Mouse (Mus musculus): ENCODE measurements around the gene Exosc9. TPM values are rescaled to one million over a fixed set of nuclear protein-coding genes. Genes with fewer than 3 reads are reported as not detected.

Gene Exosc9
- polyA plus RNA-seq (2015; fragmentation: Nextera tagmentation; extraction: Ambion mirVana), result 63.6 and 65.1 TPM in 2 replicates

DNA sequence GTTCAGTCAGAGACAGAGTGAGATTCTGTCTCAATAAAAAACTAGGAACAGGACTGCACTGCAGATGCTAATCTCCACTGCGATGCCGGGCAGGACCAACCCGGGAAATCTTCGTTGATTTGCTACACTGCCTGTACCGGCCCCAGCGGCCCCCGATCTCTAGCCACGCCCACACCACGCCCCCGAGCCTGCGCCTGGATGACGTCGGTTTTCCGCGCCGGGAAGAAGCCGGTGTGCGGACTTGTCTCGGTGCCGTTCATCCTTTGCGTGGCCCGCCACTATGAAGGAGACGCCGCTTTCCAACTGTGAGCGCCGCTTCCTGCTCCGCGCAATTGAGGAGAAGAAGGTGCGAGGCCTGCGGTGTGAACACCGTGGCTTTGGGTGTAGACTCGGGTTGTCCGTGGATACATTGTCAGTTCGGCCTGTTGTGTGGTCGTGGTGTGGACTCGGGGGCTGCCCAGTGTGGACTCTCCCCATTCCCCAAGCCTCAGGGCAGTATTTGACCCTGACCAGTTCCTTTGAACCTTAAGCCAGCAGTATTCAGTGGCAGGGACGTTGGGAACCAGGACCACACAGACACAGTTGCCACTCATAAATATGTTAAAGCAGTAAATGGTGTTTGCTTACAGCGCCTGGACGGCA, at the start of gene Exosc9:
TSS of gene Exosc9 (plus strand) at position 201 of the 642 bp plus-strand sequence.
- under 1% methylated on average over 39 of the region's 39 CpGs for WGBS
- peaks cover 5% of the 10 kb centered on the region; the same call in 1 of the 2 replicates for H3K4me1 ChIP-seq (replicated peaks)
- peaks cover 16% of the 10 kb centered on the region for H3K36me3 ChIP-seq
- no peaks in the 10 kb centered on the region for H3K27me3 ChIP-seq (replicated peaks)
- peak within 1 kb of the TSS; percentile 78 for H3K4me3 ChIP-seq (replicated peaks)
- H3K9ac ChIP-seq, result peak within 1 kb of the TSS; percentile 70
- no peaks in the 10 kb centered on the region for H3K9me3 ChIP-seq
- peak within 1 kb of the TSS; percentile 63 for H3K4me2 ChIP-seq (replicated peaks)
- H3K27ac ChIP-seq, result 0 out of 2 replicates have a peak within 1 kb of the TSS, but pooled peaks have one; percentile 0
- peak; percentile 97 for ATAC-seq

DNA sequence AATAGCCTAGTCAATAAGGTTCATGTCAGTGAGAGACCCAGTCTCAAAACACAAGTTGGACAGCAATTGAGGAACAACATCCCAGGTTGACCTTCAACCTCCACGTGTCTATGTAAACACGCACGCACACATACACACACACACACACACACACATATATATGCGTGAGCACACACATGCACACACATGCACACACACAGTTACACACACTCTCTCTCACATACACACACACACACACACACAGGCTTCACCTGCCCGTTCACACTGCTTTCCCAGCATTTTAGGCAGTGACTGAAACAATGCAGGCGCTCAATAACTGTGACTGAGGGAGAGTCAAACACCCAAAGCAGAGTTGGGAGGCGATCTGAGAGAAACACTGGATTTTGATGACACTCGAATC, 47.1 kb upstream of the Exosc9 start:
- Histone ChIP-seq H3K36me3 (no peaks in the 10 kb centered on the region), H3K27me3 (replicated peaks) (no peaks in the 10 kb centered on the region), H3K4me2 (replicated peaks) (no peak overlapping the region), H3K4me3 (replicated peaks) (no peak overlapping the region), H3K4me1 (replicated peaks) (no peaks in the 10 kb centered on the region), H3K27ac (no peak overlapping the region), H3K9me3 (no peaks in the 10 kb centered on the region), H3K9ac (no peak overlapping the region)
- 83% methylated on average over 8 of the region's 8 CpGs for WGBS
- ATAC-seq, result no peak

DNA sequence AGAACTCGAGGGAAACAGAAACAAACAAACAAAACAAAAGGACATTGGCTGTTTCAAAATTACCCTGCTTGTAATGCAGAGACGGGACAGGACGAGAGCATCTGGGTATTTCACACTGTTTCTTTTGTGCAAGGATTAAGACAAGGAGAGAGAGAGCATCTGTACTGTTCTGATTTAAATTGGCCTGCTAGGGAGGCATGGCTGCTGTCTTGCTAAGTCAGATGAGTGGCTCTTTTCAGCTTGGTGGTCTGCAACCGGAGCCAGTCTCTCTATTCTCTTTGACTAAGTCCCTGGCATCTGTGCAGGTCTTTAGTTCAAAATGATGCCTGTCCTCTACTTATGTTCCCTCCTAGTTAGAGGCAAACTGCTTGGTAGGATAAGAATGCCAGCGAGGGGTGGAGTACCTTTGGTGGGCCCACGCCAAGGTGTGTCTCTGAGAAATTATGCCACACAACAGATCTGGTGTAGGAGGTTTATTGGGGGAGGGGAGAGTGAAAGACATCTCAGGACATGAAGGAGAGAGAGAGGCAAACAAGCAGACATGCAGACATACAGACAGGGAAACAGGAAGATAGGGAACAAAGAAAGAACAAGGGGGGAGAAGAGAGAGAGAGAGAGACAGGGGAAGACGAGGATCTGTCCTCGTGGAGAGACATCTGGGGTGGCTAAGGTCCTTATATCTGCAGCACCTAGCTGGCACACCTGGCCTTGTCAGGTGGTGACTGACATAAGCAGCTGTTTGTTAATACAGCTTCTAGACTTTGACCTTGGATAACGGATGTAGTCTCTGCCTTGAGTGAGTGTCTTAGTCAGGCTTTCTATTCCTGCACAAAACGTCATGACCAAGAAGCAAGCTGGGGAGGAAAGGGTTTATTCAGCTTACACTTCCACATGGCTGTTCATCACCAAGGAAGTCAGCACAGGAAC, 46.3 kb upstream of the Exosc9 start:
- WGBS, result 64% methylated on average over 10 of the region's 10 CpGs
- Histone ChIP-seq H3K27me3 (replicated peaks) (no peaks in the 10 kb centered on the region), H3K27ac (no peak overlapping the region), H3K36me3 (no peaks in the 10 kb centered on the region), H3K4me2 (replicated peaks) (no peak overlapping the region), H3K4me3 (replicated peaks) (no peak overlapping the region), H3K9me3 (no peaks in the 10 kb centered on the region), H3K9ac (no peak overlapping the region), H3K4me1 (replicated peaks) (no peaks in the 10 kb centered on the region)
- ATAC-seq, result peak; percentile 70

DNA sequence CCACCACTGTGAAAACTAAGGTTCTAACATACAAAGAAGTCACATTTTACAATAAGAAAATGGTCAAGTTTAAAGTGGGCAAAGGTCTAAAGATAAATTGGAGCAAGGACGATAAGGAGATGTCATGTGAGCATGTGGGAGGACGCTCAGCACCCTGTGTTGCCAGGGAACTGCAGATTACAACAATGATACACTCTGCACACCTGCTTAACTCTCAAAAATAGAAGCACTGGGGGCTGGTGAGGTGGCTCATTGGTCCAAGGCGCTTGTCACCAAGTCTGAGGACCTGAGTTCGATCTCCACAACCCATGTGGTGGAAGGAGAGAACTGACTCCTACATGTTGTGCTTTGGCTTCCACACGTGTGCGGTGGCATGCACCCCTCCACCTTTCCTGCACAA, 40.9 kb upstream of the Exosc9 start:
- H3K36me3 ChIP-seq, result no peaks in the 10 kb centered on the region

DNA sequence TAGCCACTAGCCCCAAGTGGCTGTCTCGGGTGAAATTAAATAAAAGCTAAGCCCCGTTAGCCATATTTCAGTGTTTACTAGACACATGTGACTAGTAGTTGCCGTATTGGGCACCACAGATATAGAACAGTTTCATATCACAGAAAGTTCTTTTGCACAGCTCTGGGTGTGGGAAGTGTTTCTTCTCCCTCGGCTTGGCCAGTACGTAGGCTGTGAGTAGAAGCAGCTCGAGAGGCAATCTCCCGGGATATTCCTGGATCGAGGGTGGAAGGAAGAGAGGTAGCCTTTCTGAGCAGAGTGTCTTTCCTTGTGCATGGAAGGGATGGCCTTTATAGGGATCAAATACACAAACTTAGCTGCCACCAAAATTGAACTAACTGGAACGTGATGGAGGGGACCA, 36.2 kb upstream of the Exosc9 start:
- H3K9ac ChIP-seq, result no peak overlapping the region
- H3K36me3 ChIP-seq, result no peaks in the 10 kb centered on the region
- H3K27me3 ChIP-seq (replicated peaks), result peaks cover 10% of the 10 kb centered on the region; the same call in 1 of the 2 replicates
- 87% methylated on average over 9 of the region's 9 CpGs for WGBS
- H3K9me3 ChIP-seq, result no peaks in the 10 kb centered on the region
- no peak overlapping the region for H3K4me3 ChIP-seq (replicated peaks)
- H3K27ac ChIP-seq, result no peak overlapping the region
- peaks cover 3% of the 10 kb centered on the region for H3K4me1 ChIP-seq (replicated peaks)
- H3K4me2 ChIP-seq (replicated peaks), result no peak overlapping the region
- no peak for ATAC-seq

More for the DNA sequence above, 40.9 kb upstream of the Exosc9 start:
- 67% methylated on average over 6 of the region's 6 CpGs for WGBS
- no peaks in the 10 kb centered on the region for H3K27me3 ChIP-seq (replicated peaks)
- peak; percentile 89 for ATAC-seq
- no peaks in the 10 kb centered on the region for H3K9me3 ChIP-seq
- H3K4me3 ChIP-seq (replicated peaks), result no peak overlapping the region
- no peak overlapping the region for H3K9ac ChIP-seq
- H3K27ac ChIP-seq, result no peak overlapping the region
- no peaks in the 10 kb centered on the region for H3K4me1 ChIP-seq (replicated peaks)
- H3K4me2 ChIP-seq (replicated peaks), result no peak overlapping the region

DNA sequence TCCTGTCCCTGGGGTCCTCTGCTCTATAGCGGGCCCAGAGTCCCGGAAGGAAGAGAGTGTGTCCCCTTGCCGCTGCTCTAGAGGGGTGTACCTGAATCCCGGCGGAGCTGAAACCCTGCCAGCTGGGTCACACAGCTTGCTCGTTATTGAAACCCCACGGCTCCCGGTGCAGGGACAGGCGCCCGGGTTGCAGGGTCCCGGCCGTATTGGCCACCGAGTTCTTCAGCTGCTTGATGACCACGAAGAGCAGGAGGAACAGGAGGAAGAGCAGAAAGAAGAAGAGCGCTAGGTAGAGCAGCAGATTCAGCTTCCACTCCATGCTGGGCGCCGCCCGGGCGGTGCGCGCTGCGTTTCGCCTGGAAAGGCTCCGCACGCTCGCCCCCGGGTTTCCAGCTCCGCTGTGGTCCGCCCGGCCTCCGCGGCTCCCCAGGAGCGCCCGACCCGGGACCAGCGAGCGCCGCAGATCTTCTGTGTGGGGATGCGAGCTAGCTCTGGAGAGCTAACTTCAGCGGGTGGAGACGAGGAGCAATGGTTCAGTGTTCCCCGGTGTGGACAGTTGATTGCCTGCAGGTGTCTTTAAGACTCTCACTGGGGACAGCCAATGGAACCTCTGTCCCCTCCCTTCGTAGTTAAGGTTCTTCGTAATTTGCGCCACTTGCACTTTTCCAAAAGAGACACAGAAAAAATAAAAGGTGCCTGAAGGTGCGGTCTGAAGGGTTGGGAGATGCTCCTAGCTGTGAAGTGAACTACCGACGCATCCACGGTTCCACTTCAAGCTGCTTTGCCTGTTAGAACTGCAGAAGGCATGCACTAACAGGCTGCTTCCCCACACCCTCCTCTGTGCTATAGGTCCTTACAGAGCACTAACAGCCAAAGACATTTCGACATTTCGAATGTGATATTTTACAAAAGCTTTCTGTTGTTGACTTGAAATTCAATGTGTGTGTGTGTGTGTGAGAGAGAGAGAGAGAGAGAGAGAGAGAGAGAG, 31.0 kb upstream of the Exosc9 start, which contains the start of gene Gm11549:
TSS of gene Gm11549 (minus strand) at position 741 of the 988 bp plus-strand sequence.
- H3K27me3 ChIP-seq (replicated peaks), result peaks cover 22% of the 10 kb centered on the region
- peak within 1 kb of the TSS; percentile 45 for H3K9ac ChIP-seq
- H3K27ac ChIP-seq, result no peak within 1 kb of the TSS

DNA sequence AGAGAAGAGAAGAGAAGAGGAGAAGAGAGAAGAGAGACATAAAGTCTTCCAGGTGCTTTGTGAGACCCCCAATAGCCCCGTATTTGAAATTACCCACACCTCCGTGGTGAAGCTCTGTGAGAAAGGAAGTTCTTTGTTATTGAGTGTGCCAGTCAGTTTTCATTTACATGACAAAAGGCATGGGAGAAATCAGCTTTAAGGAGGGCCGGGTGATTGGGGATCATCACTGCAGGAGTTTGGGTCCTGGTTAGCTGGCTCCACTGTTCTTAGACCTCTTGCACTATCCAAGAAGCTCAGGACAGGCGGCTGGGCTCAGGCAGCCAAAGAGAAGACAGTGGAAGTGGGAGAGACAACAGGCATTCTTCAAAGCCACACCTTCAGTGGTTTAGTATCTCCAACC, 30.3 kb upstream of the Exosc9 start:
- Histone ChIP-seq H3K4me1 (replicated peaks) (peaks cover 3% of the 10 kb centered on the region), H3K27me3 (replicated peaks) (peaks cover 22% of the 10 kb centered on the region), H3K9ac (no peak overlapping the region), H3K4me2 (replicated peaks) (no peak overlapping the region), H3K27ac (no peak overlapping the region), H3K4me3 (replicated peaks) (no peak overlapping the region), H3K36me3 (no peaks in the 10 kb centered on the region), H3K9me3 (no peaks in the 10 kb centered on the region)
- 27% methylated on average over 4 of the region's 4 CpGs for WGBS
- no peak for ATAC-seq

More for the DNA sequence above, 31.0 kb upstream of the Exosc9 start, which contains the start of gene Gm11549:
- ATAC-seq, result peak; percentile 70
- peaks cover 3% of the 10 kb centered on the region for H3K4me1 ChIP-seq (replicated peaks)
- WGBS, result 1% methylated on average over 51 of the region's 51 CpGs
- peak within 1 kb of the TSS; percentile 43 for H3K4me3 ChIP-seq (replicated peaks)
- no peaks in the 10 kb centered on the region for H3K9me3 ChIP-seq
- no peaks in the 10 kb centered on the region for H3K36me3 ChIP-seq
- peak within 1 kb of the TSS; percentile 91 for H3K4me2 ChIP-seq (replicated peaks)

DNA sequence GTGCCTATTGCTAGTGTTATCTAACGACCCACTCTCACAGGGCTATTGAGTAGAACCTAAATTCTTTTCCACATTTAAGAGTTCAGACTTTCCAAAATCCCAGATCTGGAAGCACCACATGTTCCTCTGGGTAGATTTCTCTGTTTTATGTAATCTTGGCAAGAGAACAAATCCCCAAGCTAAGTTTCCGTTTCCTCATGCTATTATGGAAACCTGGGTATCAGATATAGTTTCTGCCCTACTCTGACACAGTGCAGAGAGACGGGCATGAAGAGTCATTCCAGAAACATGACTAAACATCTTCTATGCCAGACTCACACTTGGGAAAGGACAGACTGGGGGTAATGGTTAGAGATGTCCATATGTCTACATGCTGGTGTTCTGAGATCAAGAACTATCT, 27.9 kb upstream of the Exosc9 start:
- WGBS, result 69% methylated on average over 3 of the region's 3 CpGs
- Histone ChIP-seq H3K36me3 (no peaks in the 10 kb centered on the region), H3K9me3 (no peaks in the 10 kb centered on the region)

DNA sequence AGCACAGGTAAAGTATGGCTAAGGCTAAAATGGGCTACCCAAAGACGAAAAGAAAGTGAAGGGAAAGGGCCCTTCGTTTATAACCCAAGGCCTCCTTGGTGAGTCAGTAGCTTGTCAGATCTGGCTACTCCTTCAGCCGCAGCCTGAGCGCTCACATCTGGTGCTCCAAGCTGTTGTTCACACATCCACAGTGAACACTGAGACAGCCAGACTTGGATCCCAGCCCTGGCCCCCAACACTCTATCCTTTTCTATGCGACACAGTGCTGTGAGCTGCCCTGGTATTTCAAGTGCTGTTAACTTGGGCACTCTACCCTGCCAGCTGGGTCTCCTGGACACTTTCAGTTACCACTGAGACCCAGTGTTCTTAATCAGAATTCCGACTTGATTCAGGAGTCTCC, 22.1 kb upstream of the Exosc9 start:
- H3K9ac ChIP-seq, result no peak overlapping the region
- H3K4me2 ChIP-seq (replicated peaks), result no peak overlapping the region
- H3K4me3 ChIP-seq (replicated peaks), result no peak overlapping the region
- H3K27ac ChIP-seq, result no peak overlapping the region
- no peak for ATAC-seq
- H3K9me3 ChIP-seq, result no peaks in the 10 kb centered on the region
- no peaks in the 10 kb centered on the region for H3K27me3 ChIP-seq (replicated peaks)
- H3K36me3 ChIP-seq, result no peaks in the 10 kb centered on the region
- 78% methylated on average over 6 of the region's 6 CpGs for WGBS
- H3K4me1 ChIP-seq (replicated peaks), result peaks cover 9% of the 10 kb centered on the region; the same call in 1 of the 2 replicates

More for the DNA sequence above, 27.9 kb upstream of the Exosc9 start:
- Histone ChIP-seq H3K4me1 (replicated peaks) (peaks cover 3% of the 10 kb centered on the region), H3K4me2 (replicated peaks) (no peak overlapping the region), H3K4me3 (replicated peaks) (no peak overlapping the region), H3K9ac (no peak overlapping the region), H3K27me3 (replicated peaks) (peaks cover 22% of the 10 kb centered on the region), H3K27ac (no peak overlapping the region)
- no peak for ATAC-seq

DNA sequence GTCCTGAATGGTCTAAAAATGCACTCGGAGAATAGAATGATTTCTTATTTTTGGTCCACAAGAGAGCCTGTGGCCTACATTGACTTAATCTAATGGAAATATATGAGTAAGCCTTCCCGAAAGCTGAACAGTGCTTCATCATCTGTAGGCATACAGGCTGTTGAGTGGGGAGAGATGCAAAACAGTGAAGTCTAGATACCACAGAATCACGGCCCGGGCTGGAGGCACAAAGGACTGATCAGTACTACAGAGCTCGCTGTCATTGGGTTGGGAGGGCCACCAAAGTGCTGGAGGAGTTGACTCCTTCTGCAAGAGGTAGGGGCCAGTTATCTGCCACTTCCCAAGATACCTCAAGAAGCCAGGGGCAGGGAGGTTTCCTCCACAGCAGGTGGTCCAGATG, 21.6 kb upstream of the Exosc9 start:
- no peak for ATAC-seq
- Histone ChIP-seq H3K4me2 (replicated peaks) (no peak overlapping the region), H3K9me3 (no peaks in the 10 kb centered on the region), H3K4me3 (replicated peaks) (no peak overlapping the region), H3K9ac (no peak overlapping the region), H3K27ac (no peak overlapping the region), H3K36me3 (no peaks in the 10 kb centered on the region), H3K27me3 (replicated peaks) (no peaks in the 10 kb centered on the region), H3K4me1 (replicated peaks) (peaks cover 9% of the 10 kb centered on the region; the same call in 1 of the 2 replicates)
- WGBS, result 82% methylated on average over 5 of the region's 5 CpGs

DNA sequence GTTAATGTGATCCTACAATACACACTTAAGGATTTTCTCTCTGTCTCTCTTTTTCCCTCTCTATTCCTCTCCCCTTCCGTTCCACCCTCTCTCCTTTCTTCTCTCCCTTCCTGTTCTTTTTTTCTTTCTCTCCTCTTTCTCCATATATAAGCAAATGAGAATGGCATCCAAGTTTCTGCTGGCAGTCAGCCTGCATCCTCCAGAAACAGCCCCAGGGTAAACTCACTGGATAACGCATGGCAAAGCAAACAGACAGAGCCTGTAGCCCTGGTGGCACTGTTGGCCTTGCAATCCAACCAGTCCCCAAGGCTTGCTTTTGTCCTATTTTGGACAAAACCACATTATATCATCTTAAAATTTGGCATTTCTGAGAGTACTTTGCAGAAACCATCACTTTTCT, 21.2 kb upstream of the Exosc9 start:
- Histone ChIP-seq H3K4me2 (replicated peaks) (no peak overlapping the region; the same call in 1 of the 2 replicates), H3K4me1 (replicated peaks) (peaks cover 9% of the 10 kb centered on the region; the same call in 1 of the 2 replicates), H3K36me3 (no peaks in the 10 kb centered on the region), H3K4me3 (replicated peaks) (no peak overlapping the region), H3K9me3 (no peaks in the 10 kb centered on the region), H3K27ac (no peak overlapping the region), H3K27me3 (replicated peaks) (no peaks in the 10 kb centered on the region), H3K9ac (no peak overlapping the region)
- WGBS, result 47% methylated on average over 2 of the region's 2 CpGs
- ATAC-seq, result no peak
